Mouse (Mus musculus): Measurements from ENCODE around the gene Rem2.
A peak's percentile ranks its signal among the peaks of the same experiment; 100 is the strongest.

DNA sequence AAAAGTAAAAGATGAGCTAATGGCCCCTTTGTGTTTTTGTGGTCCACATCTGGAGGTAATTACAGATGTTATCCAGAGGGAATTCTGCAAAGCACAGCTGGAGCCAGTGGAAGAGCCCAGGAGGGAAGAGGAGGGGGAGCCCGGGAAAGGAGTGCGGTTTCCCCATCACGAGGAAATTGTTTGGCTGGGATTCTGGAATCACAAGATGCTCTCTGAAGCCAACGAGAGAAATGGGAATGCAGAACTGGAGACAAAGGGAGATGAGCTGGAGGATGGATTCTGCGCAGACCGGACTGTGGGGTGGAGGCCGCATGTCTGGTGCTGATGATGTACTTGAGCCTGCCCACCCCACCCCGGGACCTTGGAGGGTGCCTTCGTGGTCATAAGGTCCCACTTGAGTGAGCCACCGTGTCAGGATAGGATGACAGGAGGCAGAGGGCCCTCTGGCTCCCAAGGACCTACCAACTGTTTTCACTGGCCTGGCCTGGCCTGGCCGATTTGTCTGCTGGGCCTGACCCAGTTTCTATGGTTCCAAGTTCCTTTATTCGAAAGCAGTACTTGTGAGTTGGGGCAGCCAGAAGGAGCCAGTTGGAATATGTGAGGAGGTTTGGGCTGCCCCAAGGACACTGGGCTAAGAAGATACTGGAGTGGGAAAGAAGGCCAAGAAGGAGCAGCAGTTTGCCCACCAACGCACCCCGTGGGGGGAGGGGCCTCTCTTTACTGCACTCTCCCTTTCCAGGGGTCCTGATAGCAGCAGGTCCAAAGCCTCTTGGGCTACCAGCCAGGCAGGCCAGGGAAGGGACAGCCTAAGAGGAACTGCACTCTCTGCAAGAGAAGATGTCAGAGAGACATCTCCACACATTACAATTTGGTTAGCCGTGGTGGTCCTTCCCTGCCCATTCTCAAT, 31.9 kb upstream of the Rem2 start:
- TF ChIP-seq CTCF (IDR thresholded peaks at IDR 0.05; ENCODE audit: low read depth, low read length) (peak; percentile 3; the same call in 1 of the 2 replicates), POLR2A (IDR thresholded peaks at IDR 0.05; ENCODE audit: borderline replicate concordance, low read depth, low read length) (no peak)
